Mouse (Mus musculus): ENCODE measurements around the gene BC053393.

- TF ChIP-seq CTCF (IDR thresholded peaks at IDR 0.05; ENCODE audit: insufficient read depth, low read depth, low read length) (no peak), POLR2A (IDR thresholded peaks at IDR 0.05; ENCODE audit: insufficient read depth, low read depth, low read length) (no peak)
Measured at GRCm38 (mm10) chr11:46619929-46620328, 48.6 kb downstream of the BC053393 start.
